Mouse (Mus musculus) intestine, postnatal 0 days (tissue): ENCODE results near the gene Cdh12. TPM values are rescaled to one million over a fixed set of nuclear protein-coding genes. Genes with fewer than 3 reads are reported as not detected.

Experiments used
- ATAC-seq: fragments of 200-750 bp; cut with Nextera tagmentation; 2 replicates; pipeline ENCODE4 v1.8.0; 2017; ENCODE audit warnings: mild to moderate bottlenecking, moderate TSS enrichment, moderate library complexity
- H3K27ac ChIP-seq: fragments of 300-500 bp; sonication (generic); 2 replicates; pipeline ENCODE4 v1.5.1; 2014; ENCODE audit warnings: mild to moderate bottlenecking, low read depth, low read length, moderate library complexity
- H3K27me3 ChIP-seq: fragments of 300-500 bp; sonication (generic); replicated peaks from 2 replicates; pipeline ENCODE4 v1.6.1; 2014; ENCODE audit warnings: low read length, mixed read lengths; ENCODE audit not compliant: control insufficient read depth, insufficient read depth
- H3K36me3 ChIP-seq: fragments of 300-500 bp; sonication (generic); 2 replicates; pipeline ENCODE4 v1.6.1; 2014; ENCODE audit warnings: mild to moderate bottlenecking, moderate library complexity; ENCODE audit not compliant: control insufficient read depth, insufficient read depth
- H3K4me1 ChIP-seq: fragments of 300-500 bp; sonication (generic); replicated peaks from 2 replicates; pipeline ENCODE4 v1.6.1; 2014; ENCODE audit warnings: antibody characterized with exemption, low read length, mixed read lengths; ENCODE audit not compliant: control insufficient read depth, insufficient read depth
- H3K4me2 ChIP-seq: fragments of 300-500 bp; sonication (generic); replicated peaks from 2 replicates; pipeline ENCODE4 v1.6.1; 2014; ENCODE audit warnings: low read depth, mild to moderate bottlenecking, moderate library complexity
- H3K4me3 ChIP-seq: fragments of 300-500 bp; sonication (generic); 2 replicates; pipeline ENCODE4 v1.5.1; 2014; ENCODE audit warnings: low read depth, low read length
- H3K9ac ChIP-seq: fragments of 300-500 bp; sonication (generic); 2 replicates; pipeline ENCODE4 v1.6.1; 2014; ENCODE audit warnings: mild to moderate bottlenecking, low read depth, low read length
- H3K9me3 ChIP-seq: fragments of 300-500 bp; sonication (generic); 2 replicates; pipeline ENCODE4 v1.6.1; 2016; ENCODE audit warnings: mixed run types; ENCODE audit not compliant: control insufficient read depth
- CTCF ChIP-seq: sonication (generic); IDR thresholded peaks from 2 replicates; pipeline ENCODE4 v1.5.1; 2016; ENCODE audit warnings: low read depth, mild to moderate bottlenecking, control low read depth, antibody characterized with exemption, moderate library complexity
- WGBS: fragments of 180-500 bp; shearing (Covaris S2); extraction: QIAGEN DNeasy Blood & Tissue Kit; methylation state at CpG from one replicate; pipeline ENCODE4 v1.1.7; 2014; 5-methylcytosine and 5-hydroxymethylcytosine counted together
- polyA plus RNA-seq: library from polyadenylated mRNA; unstranded; fragments of >200 nt; fragmentation: Nextera tagmentation; extraction: Ambion mirVana; gene quantifications from 2 replicates; pipeline ENCODE4 v1.2.1, GENCODE M21; 2015

Gene Cdh12
- polyA plus RNA-seq, 1 experiment from 2014 or later = 0.10 TPM

DNA sequence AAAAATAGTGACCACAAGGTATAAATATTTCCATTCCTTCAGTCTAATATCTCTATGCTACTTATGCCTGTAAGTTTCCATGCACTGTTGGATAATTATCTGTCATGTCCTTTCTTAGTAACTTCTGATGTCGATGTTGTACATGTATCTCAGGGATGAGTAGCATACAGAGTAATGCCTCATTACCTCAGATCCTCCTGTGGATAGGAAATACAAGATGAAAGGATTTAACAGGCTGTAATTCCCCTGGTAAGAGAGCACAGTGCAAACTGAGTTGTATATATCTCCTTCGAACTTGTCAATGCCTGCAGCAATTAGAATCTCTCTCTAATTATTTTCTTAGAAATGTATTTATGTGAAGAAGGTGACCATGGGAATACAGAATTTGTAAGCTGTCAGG lies 233.7 kb downstream of the Cdh12 start:
- Histone ChIP-seq H3K27ac (no peak overlapping the region), H3K9ac (no peak overlapping the region), H3K4me1 (no peaks in the 10 kb centered on the region), H3K4me2 (no peak overlapping the region), H3K36me3 (no peaks in the 10 kb centered on the region), H3K4me3 (no peak overlapping the region), H3K27me3 (no peaks in the 10 kb centered on the region), H3K9me3 (no peaks in the 10 kb centered on the region)
- no peak for ATAC-seq
- TF ChIP-seq CTCF = no peak
- WGBS = 81% methylated on average over 2 of the region's 2 CpGs

DNA sequence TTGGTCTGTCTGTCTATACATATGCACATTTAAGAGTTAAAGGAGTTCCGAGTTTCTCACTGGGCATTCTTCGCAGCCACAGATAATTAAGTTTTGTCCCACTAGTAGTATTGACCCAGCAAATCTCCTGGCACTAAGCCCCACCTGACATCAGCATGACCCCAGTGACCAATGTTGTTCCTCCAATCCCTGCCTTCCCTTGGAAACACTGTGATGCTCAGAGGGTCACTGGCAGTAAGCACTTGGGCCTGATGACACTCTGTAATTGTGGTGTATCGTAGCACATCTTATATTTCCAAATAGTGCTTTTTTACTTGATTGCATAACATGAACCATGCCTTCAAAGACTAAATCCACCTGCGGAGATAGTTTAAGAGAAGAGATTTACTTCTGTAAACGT lies 235.1 kb downstream of the Cdh12 start:
- no peak overlapping the region for H3K4me3 ChIP-seq
- H3K9ac ChIP-seq = no peak overlapping the region
- no peaks in the 10 kb centered on the region for H3K27me3 ChIP-seq
- H3K4me2 ChIP-seq = no peak overlapping the region
- H3K36me3 ChIP-seq = no peaks in the 10 kb centered on the region
- ATAC-seq = no peak
- no peak for TF ChIP-seq CTCF
- 78% methylated on average over 5 of the region's 5 CpGs for WGBS
- no peaks in the 10 kb centered on the region for H3K4me1 ChIP-seq
- no peak overlapping the region for H3K27ac ChIP-seq
- no peaks in the 10 kb centered on the region for H3K9me3 ChIP-seq

DNA sequence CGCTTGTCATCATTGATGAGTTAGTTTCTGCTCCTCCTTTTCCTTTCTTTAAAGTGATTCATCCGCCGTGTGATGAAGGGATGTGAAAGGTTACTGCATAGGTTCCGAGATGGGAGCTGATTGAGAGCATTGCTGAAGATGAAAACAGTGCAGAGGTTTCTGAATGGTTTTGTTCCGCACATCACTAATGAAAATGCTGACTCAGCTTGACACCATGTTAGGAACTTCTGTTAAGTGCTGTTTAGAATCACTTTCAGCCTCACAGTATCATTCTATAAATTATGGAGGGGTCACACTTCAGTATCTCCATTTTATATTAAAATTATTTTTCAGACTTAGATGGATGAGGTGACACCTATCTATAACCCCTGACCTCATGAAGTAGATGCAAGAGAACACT lies 247.2 kb downstream of the Cdh12 start:
- 75% methylated on average over 5 of the region's 5 CpGs for WGBS
- no peak for ATAC-seq

DNA sequence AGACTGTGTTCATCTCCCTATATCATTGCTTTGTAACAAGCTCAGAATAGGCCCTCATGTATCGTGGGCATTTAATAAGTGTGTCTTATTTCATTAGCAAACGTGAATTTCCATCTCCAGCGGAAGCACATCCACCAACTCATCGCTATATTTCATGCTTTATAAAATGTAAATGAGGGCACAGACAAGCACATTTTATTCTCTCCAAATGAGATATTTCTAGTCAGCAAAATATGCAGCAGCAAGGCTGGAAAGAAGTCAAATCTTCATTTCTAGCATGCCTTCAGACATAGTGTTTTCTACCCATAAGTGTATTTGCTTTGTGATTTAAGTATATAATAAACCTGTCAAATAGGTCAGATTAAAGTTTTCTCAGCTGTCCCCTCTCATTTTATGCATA lies 262.8 kb downstream of the Cdh12 start:
- 75% methylated on average over 4 of the region's 4 CpGs for WGBS
- Histone ChIP-seq H3K27me3 (no peaks in the 10 kb centered on the region), H3K9me3 (no peaks in the 10 kb centered on the region), H3K9ac (no peak overlapping the region), H3K4me2 (no peak overlapping the region), H3K36me3 (no peaks in the 10 kb centered on the region), H3K27ac (no peak overlapping the region), H3K4me3 (no peak overlapping the region), H3K4me1 (no peaks in the 10 kb centered on the region)
- no peak for TF ChIP-seq CTCF
- ATAC-seq = no peak

More for the DNA sequence above, 247.2 kb downstream of the Cdh12 start:
- Histone ChIP-seq H3K36me3 (no peaks in the 10 kb centered on the region), H3K4me3 (no peak overlapping the region), H3K9me3 (no peaks in the 10 kb centered on the region), H3K27me3 (no peaks in the 10 kb centered on the region), H3K4me1 (no peaks in the 10 kb centered on the region), H3K4me2 (no peak overlapping the region), H3K27ac (no peak overlapping the region), H3K9ac (no peak overlapping the region)
- TF ChIP-seq CTCF = no peak

GRCm38 (mm10) chr15:20772289-20772688 lies 323.2 kb downstream of the Cdh12 start:
- Histone ChIP-seq H3K27me3 (no peaks in the 10 kb centered on the region), H3K36me3 (no peaks in the 10 kb centered on the region), H3K4me1 (no peaks in the 10 kb centered on the region), H3K4me3 (no peak overlapping the region), H3K9me3 (no peaks in the 10 kb centered on the region), H3K9ac (no peak overlapping the region), H3K4me2 (no peak overlapping the region), H3K27ac (no peak overlapping the region)
- no peak for TF ChIP-seq CTCF
- ATAC-seq = no peak

- no peak overlapping the region for H3K27ac ChIP-seq
- ATAC-seq = no peak
- no peaks in the 10 kb centered on the region for H3K27me3 ChIP-seq
- no peak overlapping the region for H3K9ac ChIP-seq
- no peak for TF ChIP-seq CTCF
- H3K36me3 ChIP-seq = no peaks in the 10 kb centered on the region
- no peak overlapping the region for H3K4me2 ChIP-seq
- H3K4me3 ChIP-seq = no peak overlapping the region
- no peaks in the 10 kb centered on the region for H3K4me1 ChIP-seq
- H3K9me3 ChIP-seq = no peaks in the 10 kb centered on the region
Observed at GRCm38 (mm10) chr15:20773423-20773822, 324.4 kb downstream of the Cdh12 start.

DNA sequence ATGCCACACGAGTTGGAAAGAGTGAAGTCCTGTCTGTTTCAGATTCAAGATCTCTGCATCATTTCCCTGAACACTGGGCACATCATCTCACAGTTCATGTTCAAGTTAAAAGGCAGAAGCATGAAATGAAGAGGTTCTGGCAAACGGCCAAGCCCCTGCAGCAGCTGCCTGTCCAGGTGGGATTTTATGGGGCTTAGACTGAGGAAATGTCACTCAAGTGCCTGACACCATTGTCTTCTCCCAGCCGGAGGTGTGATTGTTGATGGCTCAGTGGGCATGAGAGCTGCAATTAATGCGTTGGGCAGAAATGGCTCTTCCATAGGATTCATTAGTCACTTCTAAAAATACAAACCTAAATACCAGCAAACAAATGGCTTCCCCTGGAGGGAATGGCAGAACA lies 347.9 kb downstream of the Cdh12 start:
- H3K4me1 ChIP-seq = no peaks in the 10 kb centered on the region
- H3K27me3 ChIP-seq = no peaks in the 10 kb centered on the region
- H3K4me3 ChIP-seq = no peak overlapping the region
- H3K36me3 ChIP-seq = no peaks in the 10 kb centered on the region
- no peak overlapping the region for H3K27ac ChIP-seq
- no peak for ATAC-seq
- no peak overlapping the region for H3K9ac ChIP-seq
- no peak for TF ChIP-seq CTCF
- H3K9me3 ChIP-seq = no peaks in the 10 kb centered on the region
- WGBS = 50% methylated on average over 4 of the region's 4 CpGs
- no peak overlapping the region for H3K4me2 ChIP-seq
